Mouse (Mus musculus) embryonic fibroblast, embryonic 13.5 days (primary cell): Measurements from ENCODE around the gene Atp2a2. TPM values are rescaled to one million over a fixed set of nuclear protein-coding genes. Genes with fewer than 3 reads are reported as not detected.

ENCODE experiments used
- H3K27ac ChIP-seq: 2 replicates; pipeline ENCODE4 v1.5.1; 2012; ENCODE audit warnings: low read length, control low read depth, inconsistent platforms; ENCODE audit not compliant: insufficient read depth
- H3K4me1 ChIP-seq: 2 replicates; pipeline ENCODE4 v1.6.1; 2011; ENCODE audit warnings: low read length; ENCODE audit not compliant: control insufficient read depth, insufficient read depth
- H3K4me3 ChIP-seq: 2 replicates; pipeline ENCODE4 v1.5.1; 2011; ENCODE audit warnings: mild to moderate bottlenecking, control low read depth, low read length; ENCODE audit not compliant: insufficient read depth
- CTCF ChIP-seq: IDR thresholded peaks from 2 replicates; pipeline ENCODE4 v1.5.1; 2011; ENCODE audit warnings: mild to moderate bottlenecking, control low read depth, low read length, moderate library complexity, borderline replicate concordance; ENCODE audit not compliant: insufficient read depth
- POLR2A ChIP-seq: IDR thresholded peaks from 2 replicates; pipeline ENCODE4 v1.6.1; 2011; ENCODE audit warnings: low read depth, mild to moderate bottlenecking, control low read depth, low read length, moderate library complexity
- polyA plus RNA-seq: library from polyadenylated mRNA; stranded (reverse); fragments of >200 nt; gene quantifications from 2 replicates; pipeline ENCODE4 v1.2.4, GENCODE M21; 2011; ENCODE audit warnings: low read depth; ENCODE audit not compliant: missing spikeins, insufficient read length

Gene Atp2a2
- polyA plus RNA-seq, 1 experiment: 176 TPM

- Histone ChIP-seq H3K27ac (no peak overlapping the region), H3K4me1 (peaks cover 9% of the 10 kb centered on the region), H3K4me3 (no peak overlapping the region)
Measured at GRCm38 (mm10) chr5:122510651-122511157, 8.7 kb upstream of the Atp2a2 start.

GRCm38 (mm10) chr5:122509608-122510007 lies 7.6 kb upstream of the Atp2a2 start:
- TF ChIP-seq CTCF (no peak), POLR2A (no peak)
- H3K4me1 ChIP-seq: peaks cover 9% of the 10 kb centered on the region
- H3K4me3 ChIP-seq: no peak overlapping the region
- no peak overlapping the region for H3K27ac ChIP-seq

More at GRCm38 (mm10) chr5:122510651-122511157, 8.7 kb upstream of the Atp2a2 start:
- TF ChIP-seq CTCF (no peak), POLR2A (no peak)

- Histone ChIP-seq H3K27ac (no peak overlapping the region), H3K4me3 (no peak overlapping the region), H3K4me1 (peaks cover 9% of the 10 kb centered on the region)
- TF ChIP-seq POLR2A (no peak), CTCF (no peak)
Measured at GRCm38 (mm10) chr5:122508861-122509306, 6.9 kb upstream of the Atp2a2 start.

- Histone ChIP-seq H3K27ac (no peak overlapping the region), H3K4me1 (peaks cover 8% of the 10 kb centered on the region), H3K4me3 (no peak overlapping the region)
- TF ChIP-seq POLR2A (no peak), CTCF (no peak)
Measured at GRCm38 (mm10) chr5:122507396-122507795, 5.4 kb upstream of the Atp2a2 start.

GRCm38 (mm10) chr5:122506462-122506861 lies 4.4 kb upstream of the Atp2a2 start:
- TF ChIP-seq CTCF (no peak), POLR2A (no peak)

GRCm38 (mm10) chr5:122505554-122505953 lies 3.5 kb upstream of the Atp2a2 start:
- Histone ChIP-seq H3K4me1 (no peaks in the 10 kb centered on the region), H3K27ac (no peak overlapping the region), H3K4me3 (no peak overlapping the region)
- no peak for TF ChIP-seq CTCF
- no peak for TF ChIP-seq POLR2A

More at GRCm38 (mm10) chr5:122506462-122506861, 4.4 kb upstream of the Atp2a2 start:
- Histone ChIP-seq H3K4me3 (no peak overlapping the region), H3K4me1 (peaks cover 3% of the 10 kb centered on the region; the same call in 1 of the 2 replicates), H3K27ac (no peak overlapping the region)

GRCm38 (mm10) chr5:122503760-122504119 lies 1.7 kb upstream of the Atp2a2 start:
- Histone ChIP-seq H3K27ac (no peak overlapping the region), H3K4me1 (no peaks in the 10 kb centered on the region), H3K4me3 (no peak overlapping the region)
- TF ChIP-seq CTCF (no peak), POLR2A (no peak)

- Histone ChIP-seq H3K27ac (peak overlapping the region; percentile 54; the same call in 1 of the 2 replicates), H3K4me3 (peak overlapping the region; percentile 55), H3K4me1 (0 out of 2 replicates have a peak, but pooled peaks cover under 1% of the 10 kb centered on the region)
- TF ChIP-seq CTCF (no peak), POLR2A (no peak)
Measured at GRCm38 (mm10) chr5:122503015-122503759, 1.2 kb upstream of the Atp2a2 start.

GRCm38 (mm10) chr5:122501101-122502076 lies 636 bp downstream of the Atp2a2 start:
- TF ChIP-seq CTCF: no peak
- TF ChIP-seq POLR2A: peak; percentile 33; the same call in 1 of the 2 replicates
- H3K4me3 ChIP-seq: peak overlapping the region; percentile 95
- peak overlapping the region; percentile 97 for H3K27ac ChIP-seq
- H3K4me1 ChIP-seq: peaks cover 5% of the 10 kb centered on the region
